Mouse (Mus musculus): ENCODE results near the gene Sf3a2. TPM values are rescaled to one million over a fixed set of nuclear protein-coding genes. Genes with fewer than 3 reads are reported as not detected.
A peak's percentile ranks its signal among the peaks of the same experiment; 100 is the strongest.

The Sf3a2 gene
- total RNA-seq, 2 experiments from 2014 or later, result 43.9 to 50.3 TPM

- DNase-seq (ENCODE audit: low spot score in 2 of 2), result no peak
- intact Hi-C loops (cut with DNase I), result no loop called here
Observed at GRCm38 (mm10) chr10:80836949-80837379, 39.0 kb downstream of the Sf3a2 start.

GRCm38 (mm10) chr10:80837827-80838226 lies 39.8 kb downstream of the Sf3a2 start:
- no peak for DNase-seq (ENCODE audit: low spot score in 2 of 2)
- intact Hi-C loops (cut with DNase I), result no loop called here

DNA sequence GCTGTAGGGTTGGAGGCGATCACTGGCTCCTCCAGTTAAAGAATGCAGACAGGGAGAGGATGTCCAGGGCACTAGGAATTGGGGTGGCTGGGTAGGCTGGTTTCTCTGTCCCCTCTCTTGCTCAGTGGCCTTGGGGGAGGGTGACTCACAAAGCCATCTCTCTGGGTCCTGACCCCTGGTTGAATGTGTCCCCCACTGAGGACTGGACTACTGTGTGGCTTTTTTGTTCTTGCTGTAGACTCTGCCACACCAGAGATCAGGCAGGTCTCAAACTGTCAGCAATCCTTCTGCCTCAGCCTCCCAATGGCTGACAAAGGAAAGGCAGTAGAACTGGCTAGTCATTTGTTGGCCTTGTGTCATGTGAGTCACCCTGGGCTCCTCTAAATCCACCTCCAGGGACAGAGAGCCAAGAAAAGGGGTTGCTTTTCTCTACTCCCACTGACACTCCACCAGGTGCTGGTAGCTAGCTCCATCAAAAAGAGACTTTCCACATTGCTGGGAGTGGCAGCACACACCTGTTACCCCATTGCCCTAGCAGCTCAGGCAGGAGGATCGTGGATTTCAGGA lies 40.4 kb downstream of the Sf3a2 start:
- intact Hi-C loops (cut with DNase I), result no loop called here
- DNase-seq (ENCODE audit: low spot score in 2 of 2), result no peak

DNA sequence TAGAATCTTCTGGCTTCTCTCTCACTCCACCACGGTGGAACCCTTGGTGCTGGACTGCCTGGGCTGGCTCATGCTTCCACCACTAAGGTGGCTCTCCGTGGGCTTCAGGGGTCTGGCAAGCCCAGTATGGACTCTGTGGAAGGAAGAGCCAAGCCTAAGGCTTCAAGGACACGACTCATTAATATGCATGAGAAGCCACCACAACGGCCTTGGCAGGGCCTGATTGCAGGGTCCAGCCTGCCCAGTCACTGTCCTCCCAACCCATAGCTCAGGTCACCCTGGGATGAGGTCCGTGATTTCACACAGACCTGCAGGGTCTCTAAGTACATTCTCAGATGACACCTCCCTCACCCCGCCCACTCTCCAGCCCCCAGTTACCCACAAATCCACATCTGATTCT lies 41.9 kb downstream of the Sf3a2 start:
- intact Hi-C loops (cut with DNase I), result loop anchor here (2.0 kb wide), 1 partner anchor 13 kb away; the partner anchor contains the start of gene Oaz1
- no peak for DNase-seq (ENCODE audit: low spot score in 2 of 2)

GRCm38 (mm10) chr10:80841685-80842084 lies 43.7 kb downstream of the Sf3a2 start:
- intact Hi-C loops (cut with DNase I), result loop anchor here (2.0 kb wide), 1 partner anchor 15 kb away; the partner anchor contains the start of gene Oaz1
- no peak for DNase-seq (ENCODE audit: low spot score in 2 of 2)

DNA sequence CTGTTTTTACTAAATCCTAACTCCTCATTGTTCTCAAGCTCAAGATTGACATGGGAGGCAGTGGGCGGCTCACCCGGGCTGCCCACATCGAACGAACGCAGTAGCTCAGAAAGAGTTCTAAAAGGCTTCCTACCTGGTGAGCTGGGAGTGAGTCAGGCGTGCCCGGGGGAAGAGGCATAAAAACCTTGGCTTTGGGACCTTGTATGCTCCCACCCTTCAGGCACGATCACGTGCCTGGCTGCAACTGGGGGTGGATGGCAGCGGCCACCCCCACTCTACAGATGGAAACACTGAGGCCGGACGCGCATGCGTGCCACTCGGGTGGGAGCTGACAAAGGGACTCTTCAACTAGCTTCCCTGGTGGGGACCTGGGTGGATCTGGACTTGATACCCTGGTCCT lies 44.3 kb downstream of the Sf3a2 start:
- intact Hi-C loops (cut with DNase I), result no loop called here
- peak in 1 of 2 experiments; percentile 66 for DNase-seq (ENCODE audit: low spot score in 2 of 2)

- intact Hi-C loops (cut with DNase I), result no loop called here
Observed at GRCm38 (mm10) chr10:80843087-80843930, 45.3 kb downstream of the Sf3a2 start.

DNA sequence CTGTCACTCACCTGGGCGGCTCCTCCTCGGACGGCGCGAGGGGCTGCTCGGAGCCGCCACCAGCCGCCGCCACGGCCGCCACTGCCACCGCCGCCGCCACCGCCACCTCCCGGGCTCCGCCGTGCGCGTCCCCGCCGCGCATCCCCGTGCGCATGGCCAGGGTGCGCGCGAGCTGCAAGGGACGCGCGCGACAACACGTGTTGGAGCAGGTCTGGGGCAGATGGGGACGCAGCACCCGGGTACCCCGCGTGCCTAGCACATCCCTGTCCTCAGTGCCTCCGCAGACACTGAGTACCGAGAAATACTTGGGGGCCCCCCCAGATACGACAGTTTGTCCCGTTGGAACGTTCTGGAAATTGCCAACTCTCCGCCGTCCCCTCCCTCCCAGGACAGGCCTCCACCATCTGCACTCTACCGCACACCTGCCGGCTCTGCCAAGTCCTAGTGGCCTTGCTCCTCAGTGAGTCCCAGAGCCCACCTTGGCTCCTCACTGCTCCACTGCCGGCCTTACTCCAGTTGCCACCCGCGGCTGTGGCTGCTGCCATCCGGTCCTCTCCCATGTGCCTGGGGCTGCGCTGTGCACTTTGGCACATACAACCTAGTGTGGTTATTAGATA lies 46.0 kb downstream of the Sf3a2 start, which contains the start of gene Lingo3:
TSS of gene Lingo3 (minus strand) at position 109 of the 617 bp plus-strand sequence.
- intact Hi-C loops (cut with DNase I), result no loop called here
- DNase-seq (ENCODE audit: low spot score in 2 of 2), result peak; percentile 60 to 65

More at GRCm38 (mm10) chr10:80843087-80843930, 45.3 kb downstream of the Sf3a2 start:
- no peak for DNase-seq (ENCODE audit: low spot score in 2 of 2)

- DNase-seq (ENCODE audit: low spot score in 2 of 2), result no peak
- intact Hi-C loops (cut with DNase I), result no loop called here
Observed at GRCm38 (mm10) chr10:80845055-80845693, 47.2 kb downstream of the Sf3a2 start.

GRCm38 (mm10) chr10:80845732-80846131 lies 47.7 kb downstream of the Sf3a2 start:
- intact Hi-C loops (cut with DNase I), result no loop called here
- DNase-seq (ENCODE audit: low spot score in 2 of 2), result peak in 1 of 2 experiments; percentile 86

DNA sequence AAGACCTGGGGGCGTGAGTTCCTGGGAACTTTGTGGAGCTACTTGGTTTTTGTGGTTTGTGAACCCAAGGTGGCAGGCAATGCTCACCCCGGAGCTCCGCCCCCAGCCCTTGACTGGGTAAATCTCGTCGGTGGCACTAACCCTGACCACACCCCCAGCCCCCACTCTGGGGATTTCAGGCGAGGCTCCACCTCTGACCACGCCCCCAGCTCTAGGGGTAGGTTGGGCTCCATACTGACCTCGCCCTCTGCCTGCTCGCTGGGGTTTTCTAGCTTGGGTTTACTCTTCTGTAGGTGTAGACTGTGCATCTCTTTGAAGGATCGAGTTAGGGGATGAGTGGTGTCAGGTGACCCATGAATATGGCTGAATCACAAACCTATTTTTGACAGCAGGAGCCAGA lies 50.6 kb downstream of the Sf3a2 start:
- peak in 1 of 2 experiments; percentile 36 for DNase-seq (ENCODE audit: low spot score in 2 of 2)

More for the DNA sequence above, 50.6 kb downstream of the Sf3a2 start:
- intact Hi-C loops (cut with DNase I), result no loop called here

Small RNAs within 50 kb of the gene (microRNA-seq; reads per million reads assigned to microRNA genes)
- gene Mir1982, result 6.7 to 9.1 reads per million in 2 experiments

Other genes starting within 250 kb of the Sf3a2 start
- gene Rexo1, start 236.6 kb upstream of the Sf3a2 start, total RNA-seq (2021), result 10 to 100 TPM; 44.8 to 45.7 TPM
- gene Klf16, start 220.9 kb upstream of the Sf3a2 start, total RNA-seq (2021), result 10 to 100 TPM; 51.8 to 55.3 TPM
- 100 to 1,000 TPM; 206 to 216 TPM for gene Abhd17a, start 207.9 kb upstream of the Sf3a2 start, total RNA-seq (2021)
- gene Scamp4, start 195.3 kb upstream of the Sf3a2 start, total RNA-seq (2021), result 10 to 100 TPM; 40.8 to 42.2 TPM
- 1 to 10 TPM; 3.6 to 4.5 TPM for gene Adat3, start 195.3 kb upstream of the Sf3a2 start, total RNA-seq (2021)
- 1 to 10 TPM; 2.8 to 2.9 TPM for gene Gm49322, start 192.2 kb upstream of the Sf3a2 start, total RNA-seq (2021)
- 100 to 1,000 TPM; 222 to 247 TPM for gene Csnk1g2, start 175.4 kb upstream of the Sf3a2 start, total RNA-seq (2021)
- 10 to 100 TPM; 91.7 to 92.7 TPM for gene Btbd2, start 141.1 kb upstream of the Sf3a2 start, total RNA-seq (2021)
- gene Mknk2, start 120.1 kb upstream of the Sf3a2 start, total RNA-seq (2021), result 10 to 100 TPM; 35.3 to 44.0 TPM
- gene Mob3a, start 96.2 kb upstream of the Sf3a2 start, total RNA-seq (2021), result 10 to 100 TPM; 13.4 to 15.8 TPM
- gene Izumo4, start 96.0 kb upstream of the Sf3a2 start, total RNA-seq (2021), result 10 to 100 TPM; 35.9 to 42.5 TPM
- 100 to 1,000 TPM; 142 to 145 TPM for gene Ap3d1, start 55.9 kb upstream of the Sf3a2 start, total RNA-seq (2021)
- gene Dot1l, start 43.0 kb upstream of the Sf3a2 start, total RNA-seq (2021), result 10 to 100 TPM; 46.5 to 56.0 TPM
- 10 to 100 TPM; 57.5 to 62.4 TPM for gene Plekhj1, start 428 bp downstream of the Sf3a2 start, total RNA-seq (2021)
- gene Amh, start 7.0 kb downstream of the Sf3a2 start, total RNA-seq (2021), result 1 to 10 TPM; 1.6 to 2.7 TPM
- 1 to 10 TPM; 4.0 to 4.5 TPM for gene Jsrp1, start 15.3 kb downstream of the Sf3a2 start, total RNA-seq (2021)
- 100 to 1,000 TPM; 500 to 527 TPM for gene Oaz1, start 28.5 kb downstream of the Sf3a2 start, total RNA-seq (2021)
- gene Lingo3, start 45.8 kb downstream of the Sf3a2 start, total RNA-seq (2021), result 10 to 100 TPM; 35.6 to 48.0 TPM
- gene Lsm7, start 57.0 kb downstream of the Sf3a2 start, total RNA-seq (2021), result 10 to 100 TPM; 35.9 to 47.8 TPM
- gene Sppl2b, start 57.1 kb downstream of the Sf3a2 start, total RNA-seq (2021), result 10 to 100 TPM; 58.6 to 66.2 TPM
- under 1 TPM in 1 of 2 experiments, not detected in 1; 0.32 TPM for gene Tmprss9, start 73.7 kb downstream of the Sf3a2 start, total RNA-seq (2021)
- 100 to 1,000 TPM; 139 TPM for gene Timm13, start 102.8 kb downstream of the Sf3a2 start, total RNA-seq (2021)
- 10 to 100 TPM; 15.1 to 18.9 TPM for gene Lmnb2, start 120.0 kb downstream of the Sf3a2 start, total RNA-seq (2021)
- 10 to 100 TPM; 16.4 to 19.0 TPM for gene Gadd45b, start 131.9 kb downstream of the Sf3a2 start, total RNA-seq (2021)
- gene Gng7, start 216.7 kb downstream of the Sf3a2 start, total RNA-seq (2021), result 100 to 1,000 TPM in 1 of 2 experiments, 10 to 100 TPM in 1; 83.8 to 196 TPM
- gene Diras1, start 227.5 kb downstream of the Sf3a2 start, total RNA-seq (2021), result 100 to 1,000 TPM; 108 to 110 TPM
- 10 to 100 TPM; 67.2 to 69.3 TPM for gene Slc39a3, start 239.2 kb downstream of the Sf3a2 start, total RNA-seq (2021)

Measured in left cerebral cortex, postnatal 25 days (tissue).